Mouse (Mus musculus) hindbrain, embryonic 12.5 days (tissue): Measurements from ENCODE around the gene 1700016H13Rik. TPM values are rescaled to one million over a fixed set of nuclear protein-coding genes. Genes with fewer than 3 reads are reported as not detected.

Source experiments
- polyA plus RNA-seq: library from polyadenylated mRNA; unstranded; fragments of >200 nt; fragmentation: Nextera tagmentation; extraction: Ambion mirVana; gene quantifications from 2 replicates; pipeline ENCODE4 v1.2.1, GENCODE M21; 2016

1700016H13Rik gene
- polyA plus RNA-seq, 1 experiment from 2014 or later: not detected

Other genes starting within 250 kb of the 1700016H13Rik start
- gene Ptpn13, start 230.8 kb downstream of the 1700016H13Rik start, polyA plus RNA-seq: 19.2 and 19.3 TPM in 2 replicates
- 0.21 and 0.26 TPM in 2 replicates for gene Slc10a6, start 26.6 kb downstream of the 1700016H13Rik start, polyA plus RNA-seq
- 5.4 and 7.7 TPM in 2 replicates for gene Aff1, start 36.4 kb upstream of the 1700016H13Rik start, polyA plus RNA-seq